Mouse (Mus musculus): Measurements from ENCODE around the gene Ppm1l. TPM values are rescaled to one million over a fixed set of nuclear protein-coding genes. Genes with fewer than 3 reads are reported as not detected.
"Not testable (repeated sequence)": the region's sequence is repeated elsewhere in the genome, so short reads cannot be mapped to it uniquely, and the experiment has no call there.

The Ppm1l gene
- total RNA-seq, 2 experiments from 2014 or later = 23.6 to 24.2 TPM

- no peak for DNase-seq
These were observed 207.9 kb downstream of the Ppm1l start for GRCm38 (mm10) chr3:69524356-69525071.

GRCm38 (mm10) chr3:69525072-69525529 is 208.4 kb downstream of the Ppm1l start:
- intact Hi-C loops (cut with DNase I) = no loop called here

More at GRCm38 (mm10) chr3:69524356-69525071, 207.9 kb downstream of the Ppm1l start:
- intact Hi-C loops (cut with DNase I) = no loop called here

GRCm38 (mm10) chr3:69527384-69527783 is 210.7 kb downstream of the Ppm1l start:
- no peak for DNase-seq
- intact Hi-C loops (cut with DNase I) = no loop called here

More at GRCm38 (mm10) chr3:69525072-69525529, 208.4 kb downstream of the Ppm1l start:
- peak in 1 of 2 experiments; percentile 21 for DNase-seq

DNA sequence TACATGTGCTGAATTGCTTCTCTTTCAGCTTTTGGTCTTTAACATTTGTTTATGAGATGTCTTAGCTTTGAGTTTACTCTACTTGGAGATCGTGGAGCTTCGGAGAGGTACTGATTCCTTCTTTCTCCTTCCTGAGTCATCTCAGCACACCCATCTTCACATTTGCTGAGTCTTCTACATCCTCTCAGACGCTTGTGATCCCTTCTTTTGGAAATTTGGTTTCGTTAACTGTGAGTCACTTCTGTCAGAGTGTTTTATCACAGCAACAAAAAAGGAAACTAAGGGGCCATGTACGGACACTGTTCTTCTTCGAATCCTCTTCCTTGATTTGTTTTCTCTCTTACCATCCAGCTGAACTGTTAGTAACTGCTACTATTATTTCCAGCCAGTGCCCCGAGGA is 212.9 kb downstream of the Ppm1l start:
- no peak for DNase-seq
- intact Hi-C loops (cut with DNase I) = no loop called here

GRCm38 (mm10) chr3:69531511-69531910 is 214.8 kb downstream of the Ppm1l start:
- intact Hi-C loops (cut with DNase I) = no loop called here
- DNase-seq = no peak

GRCm38 (mm10) chr3:69532687-69533086 is 216.0 kb downstream of the Ppm1l start:
- intact Hi-C loops (cut with DNase I) = no loop called here
- no peak for DNase-seq

DNA sequence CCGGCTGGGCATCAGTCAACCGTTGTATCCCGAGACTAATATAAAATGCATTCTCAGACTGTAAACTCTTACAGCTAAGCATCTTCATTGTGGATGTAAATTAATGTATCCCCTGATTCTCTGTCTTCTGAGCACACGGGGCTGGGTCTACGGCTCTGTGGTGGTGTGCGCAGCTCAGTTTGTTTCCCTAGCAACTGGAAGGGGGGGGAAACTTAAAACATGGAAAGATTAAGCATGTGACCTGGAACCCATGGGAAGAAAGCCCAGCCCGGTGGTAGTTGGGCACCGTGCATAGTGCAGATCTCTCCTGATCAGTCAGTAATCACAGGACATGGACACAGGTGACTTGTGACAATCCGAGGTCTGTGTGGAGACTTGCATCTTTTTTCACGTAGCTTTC is 218.8 kb downstream of the Ppm1l start:
- DNase-seq = no peak
- intact Hi-C loops (cut with DNase I) = no loop called here

DNA sequence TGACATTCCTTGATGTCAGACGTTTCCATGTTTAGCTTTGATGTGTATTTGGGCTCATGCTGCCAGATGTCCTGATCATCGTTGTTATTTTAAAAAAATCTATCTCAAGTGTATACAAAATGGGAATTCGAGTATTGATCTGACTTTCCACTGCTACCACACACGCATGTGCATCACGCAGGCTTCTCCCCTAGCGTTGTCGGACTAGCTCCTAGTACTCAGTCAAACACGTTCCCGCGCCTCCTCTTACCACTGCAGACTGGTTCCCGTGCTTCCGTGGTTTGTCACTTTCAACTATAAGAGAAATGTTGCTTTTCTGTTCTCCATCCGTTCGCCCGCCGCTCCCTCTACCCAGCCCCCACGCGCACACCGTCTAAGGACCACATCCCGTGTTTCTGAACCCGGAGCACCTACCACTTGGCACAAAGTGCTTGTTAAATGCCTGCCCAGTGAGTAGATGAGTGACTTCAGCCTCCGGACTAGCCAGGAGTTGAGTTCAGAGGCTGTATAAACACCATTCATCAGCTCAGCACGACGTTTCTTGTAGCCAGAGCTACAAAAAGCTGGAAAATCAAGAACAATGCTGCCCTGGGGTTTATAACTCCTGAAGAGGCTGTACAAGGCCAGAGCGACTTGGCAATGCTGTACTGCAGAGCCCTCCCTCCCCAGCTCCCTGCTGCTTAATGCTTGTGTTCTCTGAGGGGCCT is 219.4 kb downstream of the Ppm1l start:
- no peak for DNase-seq
- intact Hi-C loops (cut with DNase I) = no loop called here

GRCm38 (mm10) chr3:69542962-69543361 is 226.3 kb downstream of the Ppm1l start:
- intact Hi-C loops (cut with DNase I) = no loop called here
- no peak for DNase-seq

GRCm38 (mm10) chr3:69543730-69544129 is 227.1 kb downstream of the Ppm1l start:
- intact Hi-C loops (cut with DNase I) = no loop called here
- no peak for DNase-seq

DNA sequence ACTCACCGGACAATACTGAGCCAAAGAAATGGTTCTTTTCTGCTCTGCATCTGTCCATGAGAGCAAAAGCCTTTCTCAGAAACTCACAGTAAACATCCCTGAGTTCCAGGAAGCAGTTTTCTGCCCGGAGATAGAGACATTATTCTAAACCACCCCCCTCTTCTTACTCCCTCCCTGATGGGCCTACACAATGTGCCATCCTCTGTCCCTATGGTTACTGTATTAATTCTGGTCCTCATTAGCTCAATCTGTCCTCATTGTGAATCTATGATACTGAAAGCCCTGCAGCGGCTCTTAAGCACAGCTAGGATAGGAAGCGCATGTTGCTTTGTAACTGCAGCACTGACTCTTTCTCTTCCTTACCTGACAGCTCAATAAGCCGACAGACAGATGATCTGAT is 228.4 kb downstream of the Ppm1l start:
- intact Hi-C loops (cut with DNase I) = no loop called here
- DNase-seq = no peak

DNA sequence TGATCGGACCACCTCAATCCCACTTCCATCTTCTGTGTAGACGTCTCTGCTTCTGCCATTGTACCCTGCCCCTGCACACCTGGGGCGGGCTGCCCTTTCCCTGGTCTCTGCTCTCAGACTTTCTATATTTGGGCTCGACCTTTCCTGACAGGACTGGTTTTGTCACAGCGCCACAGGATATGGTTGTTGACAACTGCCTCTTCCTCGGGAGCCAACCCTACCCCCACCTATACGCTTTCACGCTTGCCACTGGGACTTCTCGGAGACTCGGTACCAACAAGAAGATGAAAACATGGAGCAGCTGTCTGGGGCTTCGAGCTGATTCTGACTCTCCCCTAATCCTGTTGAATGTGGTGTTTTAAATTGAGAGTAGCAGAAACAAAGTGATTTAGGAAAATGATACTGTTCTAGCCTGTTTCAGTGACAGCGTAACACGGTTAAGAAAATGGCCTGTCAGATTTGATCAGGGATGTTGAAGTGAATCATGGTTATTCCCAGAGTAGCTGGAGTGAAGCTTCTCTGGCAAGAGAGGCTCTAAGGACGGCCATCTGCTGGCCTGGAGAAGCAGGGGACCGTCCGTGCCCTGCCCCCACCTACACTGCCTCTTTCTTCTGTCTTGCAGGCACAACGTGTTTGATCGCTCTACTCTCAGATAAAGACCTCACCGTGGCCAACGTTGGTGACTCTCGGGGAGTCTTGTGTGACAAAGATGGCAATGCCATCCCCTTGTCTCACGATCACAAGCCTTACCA is 232.2 kb downstream of the Ppm1l start:
- intact Hi-C loops (cut with DNase I) = no loop called here
- peak in 1 of 2 experiments; percentile 48 for DNase-seq

- intact Hi-C loops (cut with DNase I) = no loop called here
- DNase-seq = no peak
These were observed 232.9 kb downstream of the Ppm1l start for GRCm38 (mm10) chr3:69549602-69550001.

GRCm38 (mm10) chr3:69555511-69555910 is 238.8 kb downstream of the Ppm1l start:
- intact Hi-C loops (cut with DNase I) = no loop called here
- no peak for DNase-seq

GRCm38 (mm10) chr3:69556092-69556778 is 239.6 kb downstream of the Ppm1l start:
- intact Hi-C loops (cut with DNase I) = no loop called here
- no peak for DNase-seq

DNA sequence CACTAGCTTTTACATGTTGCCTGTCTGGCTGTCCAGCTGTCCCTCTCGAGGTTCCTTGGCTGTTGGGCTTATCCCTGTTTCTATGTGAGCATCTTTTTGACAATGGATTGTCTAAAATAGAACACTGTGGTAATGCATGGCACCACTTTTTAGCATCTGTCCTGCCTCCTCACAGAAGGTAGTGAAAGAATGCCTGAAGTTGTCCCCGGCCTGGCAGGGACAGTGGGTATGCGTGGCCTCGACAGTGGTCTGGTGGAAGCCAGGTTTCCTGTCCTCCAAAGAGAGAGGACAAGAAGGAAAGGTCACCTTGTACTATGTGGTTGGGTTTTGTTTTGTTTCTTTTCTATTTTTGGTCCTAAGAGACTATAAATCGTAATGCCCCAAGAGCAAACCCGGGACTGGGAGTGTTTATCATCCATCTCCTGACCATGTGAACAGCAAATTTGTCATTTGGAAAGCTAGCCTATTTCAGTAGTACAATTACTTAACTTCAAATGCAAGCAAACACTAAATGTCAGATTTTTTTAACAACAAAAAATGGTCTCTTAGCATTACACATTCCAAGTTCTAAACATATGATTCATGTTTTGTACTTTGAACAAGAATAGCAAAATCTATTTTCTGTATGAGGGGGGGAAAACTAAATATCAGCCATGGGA is 242.8 kb downstream of the Ppm1l start:
- no peak for DNase-seq
- intact Hi-C loops (cut with DNase I) = no loop called here

DNA sequence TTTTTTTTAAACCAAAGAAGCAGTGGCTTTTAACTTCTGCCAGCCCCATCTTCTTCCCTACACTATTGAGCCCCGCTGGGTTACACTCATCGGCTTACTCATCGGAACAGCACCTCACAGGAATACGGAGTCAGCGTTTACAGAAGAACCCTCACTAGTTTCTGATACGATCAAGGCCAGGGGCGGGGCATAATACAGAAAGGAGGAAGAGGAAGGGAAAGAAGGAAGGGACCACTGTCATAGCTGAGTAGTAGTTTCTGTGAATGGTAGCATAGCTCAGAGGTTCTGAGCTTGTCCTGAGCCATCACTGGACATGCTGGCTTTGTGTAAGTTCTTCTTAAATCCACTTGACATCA is 243.3 kb downstream of the Ppm1l start:
- DNase-seq = no peak
- intact Hi-C loops (cut with DNase I) = no loop called here

DNA sequence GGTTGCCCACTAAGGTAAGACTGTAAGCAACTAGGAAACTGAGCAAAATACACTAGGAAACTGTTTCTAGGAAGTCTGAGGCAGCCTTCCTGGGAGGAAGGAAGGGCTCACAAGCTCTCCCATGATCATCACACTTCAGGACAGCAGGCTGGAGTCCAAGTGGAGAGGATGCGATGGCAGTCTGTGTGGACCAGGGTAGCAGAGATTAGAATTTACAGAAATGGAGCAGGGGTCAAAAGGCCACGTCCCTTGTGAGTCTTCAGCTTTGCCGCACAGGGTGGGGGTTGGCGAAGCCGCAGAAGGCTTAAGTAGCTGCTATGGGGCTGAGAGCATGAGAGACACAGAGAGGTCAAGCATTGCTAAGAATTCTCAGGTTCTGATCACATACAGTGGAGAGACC is 245.0 kb downstream of the Ppm1l start:
- intact Hi-C loops (cut with DNase I) = no loop called here
- peak; percentile 9 to 10 for DNase-seq

- no peak for DNase-seq
- intact Hi-C loops (cut with DNase I) = no loop called here
These were observed 246.7 kb downstream of the Ppm1l start for GRCm38 (mm10) chr3:69563406-69563805.

- intact Hi-C loops (cut with DNase I); DNase-seq: not testable (repeated sequence)
These were observed 248.9 kb downstream of the Ppm1l start for GRCm38 (mm10) chr3:69565586-69565985.
